Mouse (Mus musculus) CH12.LX (cell line): ENCODE measurements around the gene Gm21885. TPM values are rescaled to one million over a fixed set of nuclear protein-coding genes. Genes with fewer than 3 reads are reported as not detected.

Experiments
- DNase-seq: peaks from one replicate; pipeline ENCODE4 v3.0.0-alpha.2; 2013; ENCODE audit errors: extremely low read depth
- H3K27ac ChIP-seq: 2 replicates; pipeline ENCODE4 v1.5.1; 2012; ENCODE audit warnings: low read depth, mild to moderate bottlenecking, control low read depth, moderate library complexity; ENCODE audit not compliant: insufficient read depth
- H3K27me3 ChIP-seq: replicated peaks from 2 replicates; pipeline ENCODE3; 2012; ENCODE audit warnings: inconsistent platforms
- H3K36me3 ChIP-seq, 2 experiments: replicated peaks in 1 of 2; 2 replicates each; pipeline versions ENCODE3 to v1.6.1; 2012; ENCODE audit warnings: inconsistent platforms in 1 of 2, low read length in 1 of 2, mild to moderate bottlenecking in 1 of 2, mixed read lengths in 1 of 2, moderate library complexity in 1 of 2; ENCODE audit not compliant: control insufficient read depth in 1 of 2, insufficient read depth in 1 of 2
- H3K4me1 ChIP-seq, 2 experiments: 2 replicates each; pipeline ENCODE4 v1.6.1; 2012; ENCODE audit warnings: inconsistent platforms in 1 of 2, moderate library complexity in 1 of 2; ENCODE audit not compliant: insufficient read depth in 2 of 2, control insufficient read depth in 1 of 2
- H3K4me2 ChIP-seq: 2 replicates; pipeline ENCODE4 v1.6.1; 2012; ENCODE audit warnings: low read depth, mild to moderate bottlenecking, control low read depth; ENCODE audit not compliant: poor library complexity, insufficient read depth, severe bottlenecking
- H3K4me3 ChIP-seq, 3 experiments: fragments of 150-350 bp in 1 of 3; sonication (generic) in 1 of 3; replicated peaks in 1 of 3; 2 replicates each; pipeline versions ENCODE3 to v1.5.1; 2011 to 2012; ENCODE audit warnings: low read depth in 2 of 3, low read length in 2 of 3, mild to moderate bottlenecking in 2 of 3, moderate library complexity in 2 of 3, control low read depth in 1 of 3, improper control_type of control experiment in 1 of 3, inconsistent platforms in 1 of 3, mixed read lengths in 1 of 3; ENCODE audit not compliant: poor library complexity in 1 of 3
- H3K79me2 ChIP-seq: replicated peaks from 2 replicates; pipeline ENCODE4 v1.6.1; 2012; ENCODE audit warnings: mild to moderate bottlenecking, moderate library complexity; ENCODE audit not compliant: control insufficient read depth, poor library complexity, insufficient read depth, severe bottlenecking; ENCODE audit errors: extremely low read depth
- H3K9ac ChIP-seq: 2 replicates; pipeline ENCODE4 v1.6.1; 2012; ENCODE audit warnings: low read depth, mild to moderate bottlenecking, control low read depth, moderate library complexity; ENCODE audit not compliant: insufficient read depth
- H3K9me3 ChIP-seq: replicated peaks from 2 replicates; pipeline ENCODE3; 2012; ENCODE audit warnings: low read length, inconsistent platforms, mixed read lengths
- BHLHE40 ChIP-seq: IDR thresholded peaks from 2 replicates; pipeline ENCODE4 v1.6.1; 2011; ENCODE audit warnings: mild to moderate bottlenecking, low read depth, low read length, improper control_type of control experiment
- CHD1 ChIP-seq: IDR thresholded peaks from 2 replicates; pipeline ENCODE4 v1.6.1; 2012; ENCODE audit warnings: low read depth, low read length, improper control_type of control experiment, inconsistent platforms
- CHD2 ChIP-seq: IDR thresholded peaks from 2 replicates; pipeline ENCODE4 v1.6.1; 2011; ENCODE audit warnings: low read length, improper control_type of control experiment
- CTCF ChIP-seq, 2 experiments: IDR thresholded peaks in 1 of 2; conservative IDR thresholded peaks in 1 of 2; 2 replicates each; pipeline ENCODE4 v1.5.1; 2011 to 2012; ENCODE audit warnings: low read depth in 2 of 2, low read length in 2 of 2, improper control_type of control experiment in 1 of 2, inconsistent platforms in 1 of 2, mild to moderate bottlenecking in 1 of 2, moderate library complexity in 1 of 2
- E2F4 ChIP-seq: IDR thresholded peaks from 2 replicates; pipeline ENCODE4 v1.6.1; 2011; ENCODE audit warnings: low read depth, low read length, improper control_type of control experiment; ENCODE audit not compliant: insufficient replicate concordance
- ELF1 ChIP-seq: IDR thresholded peaks from 2 replicates; pipeline ENCODE4 v1.6.1; 2014; ENCODE audit warnings: low read depth, mild to moderate bottlenecking, inconsistent platforms, low read length, improper control_type of control experiment
- GABPA ChIP-seq: IDR thresholded peaks from 2 replicates; pipeline ENCODE4 v1.6.1; 2012; ENCODE audit warnings: low read depth, low read length, improper control_type of control experiment, inconsistent platforms; ENCODE audit not compliant: insufficient replicate concordance
- HCFC1 ChIP-seq: IDR thresholded peaks from 2 replicates; pipeline ENCODE4 v1.6.1; 2012; ENCODE audit warnings: low read depth, mild to moderate bottlenecking, inconsistent platforms, low read length, improper control_type of control experiment
- IRF4 ChIP-seq: IDR thresholded peaks from 2 replicates; pipeline ENCODE4 v1.6.1; 2014; ENCODE audit warnings: low read depth, mild to moderate bottlenecking, inconsistent platforms, low read length, improper control_type of control experiment
- JUN ChIP-seq: IDR thresholded peaks from 2 replicates; pipeline ENCODE4 v1.6.1; 2011; ENCODE audit warnings: low read depth, mild to moderate bottlenecking, low read length, improper control_type of control experiment, moderate library complexity; ENCODE audit not compliant: insufficient read depth
- JUND ChIP-seq: conservative IDR thresholded peaks from 2 replicates; pipeline ENCODE4 v1.6.1; 2011; ENCODE audit warnings: low read depth, low read length, improper control_type of control experiment
- KAT2A ChIP-seq: IDR thresholded peaks from 2 replicates; pipeline ENCODE4 v1.6.1; 2012; ENCODE audit warnings: low read length, improper control_type of control experiment, inconsistent platforms; ENCODE audit not compliant: insufficient replicate concordance
- MAZ ChIP-seq: IDR thresholded peaks from 2 replicates; pipeline ENCODE4 v1.6.1; 2012; ENCODE audit warnings: low read depth, mild to moderate bottlenecking, inconsistent platforms, low read length, improper control_type of control experiment, moderate library complexity
- PAX5 ChIP-seq: IDR thresholded peaks from 2 replicates; pipeline ENCODE4 v1.6.1; 2012; ENCODE audit warnings: low read length, inconsistent platforms, mixed read lengths
- POLR2A ChIP-seq: IDR thresholded peaks from 2 replicates; pipeline ENCODE4 v1.6.1; 2011; ENCODE audit warnings: low read depth, mild to moderate bottlenecking, improper control_type of control experiment, low read length
- POLR2AphosphoS2 ChIP-seq: IDR thresholded peaks from 2 replicates; pipeline ENCODE4 v1.6.1; 2011; ENCODE audit warnings: low read depth, low read length, improper control_type of control experiment
- RCOR1 ChIP-seq: conservative IDR thresholded peaks from 2 replicates; pipeline ENCODE4 v1.6.1; 2012; ENCODE audit warnings: low read depth, mild to moderate bottlenecking, inconsistent platforms, low read length, improper control_type of control experiment
- SMC3 ChIP-seq: IDR thresholded peaks from 2 replicates; pipeline ENCODE4 v1.6.1; 2011; ENCODE audit warnings: low read depth, low read length, improper control_type of control experiment
- TBP ChIP-seq: conservative IDR thresholded peaks from 2 replicates; pipeline ENCODE4 v1.6.1; 2011; ENCODE audit warnings: low read depth, low read length, improper control_type of control experiment
- UBTF ChIP-seq: IDR thresholded peaks from 2 replicates; pipeline ENCODE4 v1.6.1; 2012; ENCODE audit warnings: low read depth, mild to moderate bottlenecking, inconsistent platforms, low read length, improper control_type of control experiment, moderate library complexity
- USF1 ChIP-seq: IDR thresholded peaks from 2 replicates; pipeline ENCODE4 v1.6.1; 2014; ENCODE audit warnings: low read depth, mild to moderate bottlenecking, inconsistent platforms, low read length, improper control_type of control experiment
- USF2 ChIP-seq: conservative IDR thresholded peaks from 2 replicates; pipeline ENCODE4 v1.6.1; 2011; ENCODE audit warnings: low read depth, low read length, improper control_type of control experiment
- ZKSCAN1 ChIP-seq: IDR thresholded peaks from 2 replicates; pipeline ENCODE4 v1.6.1; 2012; ENCODE audit warnings: low read depth, inconsistent platforms, low read length, improper control_type of control experiment, borderline replicate concordance
- ZMIZ1 ChIP-seq: IDR thresholded peaks from 2 replicates; pipeline ENCODE4 v1.6.1; 2012; ENCODE audit warnings: low read depth, mild to moderate bottlenecking, inconsistent platforms, low read length, improper control_type of control experiment
- ZNF384 ChIP-seq: IDR thresholded peaks from 2 replicates; pipeline ENCODE4 v1.6.1; 2012; ENCODE audit warnings: low read depth, low read length, improper control_type of control experiment, inconsistent platforms
- dilution Hi-C: fragments of 300-500 bp; cut with MboI; formaldehyde crosslinking; loops from 2 replicates; pipeline ENCODE4 v1.14.3; 2020; ENCODE audit warnings: low sequenced_read_pairs; ENCODE audit not compliant: extremely low pct_unique_long_range_greater_than_20kb, extremely low pct_ligation_motif_present
- in situ Hi-C: fragments of 300-500 bp; cut with MboI; formaldehyde crosslinking; loops from 3 replicates; pipeline ENCODE4 v1.14.3; 2019; ENCODE audit warnings: low sequenced_read_pairs, low pct_ligation_motif_present, low pct_unique_long_range_greater_than_20kb, mixed read lengths
- polyA plus RNA-seq: library from polyadenylated mRNA; unstranded; fragments of >175 nt; gene quantifications from 2 replicates; pipeline ENCODE4 v1.2.1, GENCODE M21; 2012; ENCODE audit warnings: low read depth; ENCODE audit not compliant: insufficient read length
- total RNA-seq, 2 experiments: library from RNA; depleted of rRNA; stranded (reverse); fragments of 300-350 nt in 1 of 2; fragments of >200 nt in 1 of 2; gene quantifications; 2 replicates each; pipeline ENCODE4 v1.2.3; 2012 to 2014

Gm21885 gene
- total and polyA plus RNA-seq, 3 experiments = 0.21 to 0.30 TPM; not detected in 1

DNA sequence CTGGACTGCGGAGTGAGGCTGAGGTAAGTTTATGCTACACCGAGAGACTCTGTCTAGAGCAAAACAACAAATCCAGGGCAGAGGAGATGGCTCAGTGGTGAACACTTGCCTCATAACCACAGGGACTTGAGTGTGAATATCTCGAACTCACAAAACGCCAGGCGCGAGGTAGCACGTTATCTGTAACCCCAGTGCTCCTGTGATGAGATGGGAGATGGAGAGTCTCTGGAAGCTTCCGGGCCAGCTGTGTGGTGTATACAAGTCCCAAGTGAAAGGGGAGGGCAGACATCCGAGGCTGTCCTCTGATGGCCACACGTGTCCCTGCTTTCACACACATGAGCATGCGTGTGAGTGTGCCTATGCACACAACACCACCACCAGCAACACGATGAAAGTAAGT, 47.3 kb upstream of the Gm21885 start:
- in situ Hi-C loops = no loop called here
- H3K4me2 ChIP-seq = no peak overlapping the region
- H3K4me1 ChIP-seq = peaks cover 4 to 17% of the 10 kb centered on the region in 2 experiments; a peak in 2 of 4 replicates
- H3K79me2 ChIP-seq = no peaks in the 10 kb centered on the region
- TF ChIP-seq TBP = no peak
- TF ChIP-seq JUN = no peak
- TF ChIP-seq HCFC1 = no peak
- TF ChIP-seq CTCF (conservative IDR thresholded peaks at IDR 0.05 in 1 of 2, IDR thresholded peaks at IDR 0.05 in 1 of 2; ENCODE audit: low read depth in 2 of 2, low read length in 2 of 2) = no peak
- TF ChIP-seq CHD2 = no peak
- no peak for TF ChIP-seq ZKSCAN1
- no peak for TF ChIP-seq SMC3
- TF ChIP-seq JUND = no peak
- no peak for TF ChIP-seq MAZ
- no peak for TF ChIP-seq USF1
- no peak for TF ChIP-seq RCOR1
- no peak for TF ChIP-seq USF2
- TF ChIP-seq POLR2AphosphoS2 = no peak
- TF ChIP-seq ZMIZ1 = no peak
- no peak for TF ChIP-seq CHD1
- no peak for TF ChIP-seq ZNF384
- no peak for TF ChIP-seq ELF1
- TF ChIP-seq GABPA = no peak
- TF ChIP-seq, all 38 proteins: peak for 0
- dilution Hi-C loops = no loop called here
- Histone ChIP-seq H3K27ac (no peak overlapping the region), H3K27me3 (peaks cover 2% of the 10 kb centered on the region), H3K9ac (no peak overlapping the region), H3K4me3 (no peak overlapping the region), H3K36me3 (no peaks in the 10 kb centered on the region), H3K9me3 (no peaks in the 10 kb centered on the region)
- no peak for DNase-seq

DNA sequence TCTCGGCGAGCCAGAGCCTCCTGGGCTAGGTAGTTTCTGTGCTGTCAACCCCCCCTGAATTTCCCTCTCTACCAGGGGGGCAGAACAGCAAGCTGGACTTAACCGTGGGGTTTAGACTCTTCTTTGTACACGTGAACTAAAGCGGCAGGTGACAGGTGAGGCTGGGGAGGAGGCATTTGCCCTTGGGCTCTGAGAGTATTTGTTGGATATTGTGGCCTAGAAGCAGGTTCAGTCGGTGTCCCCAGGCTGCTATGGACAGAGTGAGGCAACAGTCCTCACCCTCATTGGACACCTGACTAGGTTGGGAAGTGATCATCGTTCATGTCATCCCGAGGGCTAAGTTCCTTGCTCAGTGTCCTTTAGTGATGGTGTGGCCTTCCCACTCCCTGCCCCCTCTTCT, 46.8 kb upstream of the Gm21885 start:
- no peak overlapping the region for H3K27ac ChIP-seq
- TF ChIP-seq BHLHE40 (no peak), TBP (no peak), UBTF (no peak), POLR2AphosphoS2 (no peak), E2F4 (no peak), CHD2 (no peak), HCFC1 (no peak), POLR2A (no peak), ZKSCAN1 (no peak), ELF1 (no peak), IRF4 (no peak), PAX5 (no peak), MAZ (no peak), KAT2A (no peak)
- H3K79me2 ChIP-seq = no peaks in the 10 kb centered on the region
- no peaks in the 10 kb centered on the region for H3K36me3 ChIP-seq
- no peaks in the 10 kb centered on the region for H3K9me3 ChIP-seq
- dilution Hi-C loops = no loop called here
- H3K4me3 ChIP-seq = no peak overlapping the region
- H3K9ac ChIP-seq = no peak overlapping the region
- H3K4me1 ChIP-seq = peaks cover 4 to 13% of the 10 kb centered on the region in 2 experiments; a peak in 2 of 4 replicates
- H3K27me3 ChIP-seq = peaks cover 2% of the 10 kb centered on the region
- in situ Hi-C loops = loop anchor here (5.0 kb wide), 1 partner anchor 37 kb away; no protein-coding TSS in a partner anchor
- no peak for DNase-seq
- H3K4me2 ChIP-seq = no peak overlapping the region
